Mouse (Mus musculus) erythroid progenitor cell, adult 5-6 weeks (primary cell): ENCODE measurements around the gene Inpp5e. TPM values are rescaled to one million over a fixed set of nuclear protein-coding genes. Genes with fewer than 3 reads are reported as not detected.

Source experiments
- ATAC-seq: replicated peaks from 2 replicates; pipeline ENCODE4 v1.8.0; 2016; ENCODE audit warnings: moderate number of reproducible peaks, mild to moderate bottlenecking, moderate TSS enrichment, inconsistent platforms; ENCODE audit not compliant: poor library complexity, low FRiP score, severe bottlenecking
- total RNA-seq, 2 experiments: library from RNA; stranded (forward) in 1 of 2; stranded (reverse) in 1 of 2; fragments of 150-400 nt in 1 of 2; fragments of 186-747, 209-891 nt in 1 of 2; gene quantifications; 2 replicates each; pipeline versions ENCODE4 v1.2.3 to v1.2.4; 2015 to 2017; ENCODE audit warnings: low replicate concordance in 2 of 2

Inpp5e gene
- total RNA-seq, 2 experiments from 2014 or later: 22.2 to 26.5 TPM

DNA sequence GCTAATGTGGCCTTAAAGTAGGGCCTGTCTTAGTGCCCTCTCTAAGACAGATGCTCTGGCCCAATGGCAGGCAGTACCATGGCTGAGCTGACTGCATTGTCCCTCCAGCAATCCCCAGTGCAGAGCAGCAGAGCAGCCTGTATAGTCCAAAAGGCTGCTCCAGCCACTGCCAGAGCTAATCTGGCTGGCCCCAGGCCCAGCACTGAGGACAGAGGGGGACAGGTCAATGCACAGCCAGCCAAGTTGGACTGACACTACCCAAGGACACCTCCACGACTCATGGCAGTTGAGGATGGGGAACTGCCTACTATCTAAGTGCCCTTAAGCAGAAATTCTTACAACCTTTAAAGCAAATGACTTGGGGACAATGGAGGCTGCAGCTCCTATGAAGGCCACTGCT, 40.4 kb downstream of the Inpp5e start:
- ATAC-seq: no peak

GRCm38 (mm10) chr2:26367911-26368310, 41.1 kb downstream of the Inpp5e start:
- no peak for ATAC-seq

DNA sequence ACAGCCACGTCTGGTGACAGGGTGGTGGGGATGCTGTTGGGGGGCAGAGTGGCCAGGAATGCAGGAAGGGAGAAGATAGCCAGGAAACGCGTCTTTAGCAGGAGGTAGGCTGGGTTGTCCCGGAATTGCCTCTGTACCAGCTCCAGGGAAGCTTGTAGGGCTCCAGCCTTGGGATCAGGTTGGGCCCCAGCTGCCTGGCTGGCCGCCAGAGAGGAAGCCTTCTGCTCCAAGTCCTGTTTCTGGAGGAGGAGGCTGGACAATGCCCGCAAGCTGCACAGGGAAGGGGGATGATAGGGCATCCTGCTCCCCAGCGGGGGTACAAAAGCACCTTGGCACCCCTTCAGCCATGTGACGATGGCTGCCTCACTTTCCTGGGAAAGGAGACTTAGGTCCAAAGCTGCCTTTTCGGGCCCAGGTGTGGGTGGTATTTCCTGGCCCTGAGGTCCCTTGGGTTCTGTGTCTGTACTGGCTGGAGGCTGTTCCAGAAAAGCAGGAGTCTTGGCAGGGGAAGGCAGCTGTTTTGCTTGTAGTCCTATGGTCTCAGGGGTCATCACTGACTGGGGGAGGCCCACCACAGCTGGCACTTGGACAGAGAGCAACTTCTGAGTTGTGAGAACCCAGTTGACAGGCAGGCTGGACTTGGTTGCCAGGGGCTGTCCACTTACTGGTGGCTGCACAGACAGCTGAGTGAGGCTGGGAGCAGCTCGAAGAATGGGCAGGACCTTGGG, 44.1 kb downstream of the Inpp5e start:
- no peak for ATAC-seq

DNA sequence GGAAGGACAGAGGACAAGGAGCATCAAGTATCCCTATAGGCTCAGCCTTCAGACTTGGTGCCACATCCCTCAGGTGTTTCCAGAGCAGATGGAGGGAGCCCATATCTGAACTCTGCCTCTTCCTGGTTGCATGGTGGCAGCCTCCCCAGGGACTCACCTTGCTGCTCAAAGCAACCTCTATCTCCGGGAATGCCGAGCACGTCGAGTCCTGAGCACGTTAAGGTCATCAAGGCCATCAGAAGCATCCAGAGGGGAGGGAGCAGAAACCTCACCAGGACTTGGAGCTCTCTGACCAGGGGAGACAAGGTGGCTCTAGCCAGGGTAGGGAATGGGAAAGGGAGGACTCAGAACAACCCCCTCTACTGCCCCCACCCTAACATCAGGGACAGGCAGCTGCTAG, 45.5 kb downstream of the Inpp5e start:
- no peak for ATAC-seq

GRCm38 (mm10) chr2:26362991-26363390, 46.0 kb downstream of the Inpp5e start:
- ATAC-seq: no peak

DNA sequence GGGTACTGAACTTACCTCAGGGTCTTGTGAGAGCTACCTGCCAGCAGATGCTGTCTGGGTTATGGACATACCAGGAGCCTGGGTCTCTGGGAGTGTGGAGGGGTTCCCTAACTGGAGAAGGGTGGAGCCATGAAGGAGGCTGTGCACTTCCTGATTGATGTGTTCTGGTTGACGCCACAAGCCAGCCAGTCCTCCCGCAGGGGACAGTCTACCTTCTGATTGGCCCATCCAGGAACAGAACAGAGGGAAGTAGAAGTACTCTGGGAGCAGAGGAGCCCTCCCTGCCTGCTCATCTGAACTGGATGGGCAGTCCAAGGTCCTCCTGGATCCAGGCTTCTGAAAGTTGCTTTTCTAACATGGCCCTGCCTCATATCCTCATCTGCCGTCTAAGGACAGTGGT, 48.2 kb downstream of the Inpp5e start, which contains the start of gene Card9:
TSS of gene Card9 (minus strand) at position 147 of the 400 bp plus-strand sequence.
- no peak for ATAC-seq

GRCm38 (mm10) chr2:26359983-26360382, 49.0 kb downstream of the Inpp5e start:
- ATAC-seq: no peak

DNA sequence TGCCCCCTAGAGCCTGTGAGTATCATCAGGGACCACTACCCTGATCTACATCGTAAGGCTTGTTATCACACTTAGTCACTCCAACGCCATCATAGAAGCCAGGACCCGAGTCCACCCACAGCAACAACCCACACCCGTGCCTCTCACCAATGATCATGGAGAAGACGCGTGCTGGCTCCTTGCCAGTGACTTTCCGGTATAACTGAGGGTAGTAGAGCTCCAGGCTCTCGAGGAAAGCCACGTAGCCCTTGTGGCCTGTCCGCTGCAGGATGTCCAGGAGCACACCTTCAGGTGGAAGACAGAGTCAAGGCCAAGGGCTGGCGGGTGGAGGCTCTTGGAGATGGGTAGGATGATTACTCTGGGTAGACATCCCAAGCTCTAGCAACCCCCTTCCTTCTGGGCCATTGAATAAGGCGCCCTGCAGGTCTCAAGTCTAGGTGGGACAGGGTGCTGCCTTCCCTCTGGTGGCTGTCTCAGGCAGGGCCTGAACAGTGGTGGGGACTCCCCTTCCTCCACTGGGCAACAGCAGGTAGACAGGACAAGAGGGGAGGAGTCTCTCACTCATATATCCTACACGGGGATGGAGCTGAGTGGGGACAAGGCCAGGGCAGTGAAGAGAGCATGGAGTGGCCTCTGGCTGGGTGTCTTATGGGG, 50.2 kb downstream of the Inpp5e start:
- ATAC-seq: no peak

GRCm38 (mm10) chr2:26357484-26357883, 51.5 kb downstream of the Inpp5e start:
- no peak for ATAC-seq

DNA sequence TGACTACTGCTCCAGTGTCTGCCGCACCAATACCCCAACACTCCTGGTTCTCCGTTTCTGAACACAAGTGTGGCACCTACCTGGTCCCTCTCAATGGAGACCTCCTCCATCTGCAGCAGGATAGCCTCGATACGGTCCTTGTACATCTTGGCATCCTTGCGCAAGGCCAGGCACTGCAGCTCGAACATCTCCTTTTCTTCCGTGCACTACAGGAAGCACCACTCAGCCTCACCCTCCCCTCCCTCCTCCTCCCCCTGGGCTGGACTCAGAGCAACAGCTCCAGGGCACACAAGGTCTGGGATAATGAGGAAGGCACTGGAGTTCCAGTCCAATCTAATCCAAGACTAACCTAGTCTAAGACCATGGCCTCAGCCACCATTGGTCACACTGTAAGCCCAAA, 52.3 kb downstream of the Inpp5e start:
- ATAC-seq: no peak

- ATAC-seq: no peak
These were observed 52.8 kb downstream of the Inpp5e start for GRCm38 (mm10) chr2:26356231-26356630.

DNA sequence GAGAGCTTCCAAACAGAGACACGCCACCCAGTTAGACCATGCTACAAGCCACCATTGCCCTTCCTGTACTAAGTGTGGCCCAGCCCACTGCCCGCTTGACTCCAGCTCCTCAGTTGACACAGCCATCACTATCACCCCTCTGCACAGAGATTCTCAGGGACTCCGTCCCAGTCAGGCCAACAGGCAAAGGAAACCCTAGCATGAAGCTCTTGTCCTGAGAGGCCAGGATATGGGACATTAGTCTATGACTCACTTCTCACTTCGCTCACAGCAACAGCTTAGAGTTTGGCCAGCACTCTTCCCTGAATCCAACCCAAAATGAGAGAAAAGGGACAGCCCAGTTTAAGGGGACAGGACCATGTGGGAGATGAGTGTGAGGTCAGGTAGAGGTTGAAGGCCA, 54.6 kb downstream of the Inpp5e start:
- no peak for ATAC-seq

DNA sequence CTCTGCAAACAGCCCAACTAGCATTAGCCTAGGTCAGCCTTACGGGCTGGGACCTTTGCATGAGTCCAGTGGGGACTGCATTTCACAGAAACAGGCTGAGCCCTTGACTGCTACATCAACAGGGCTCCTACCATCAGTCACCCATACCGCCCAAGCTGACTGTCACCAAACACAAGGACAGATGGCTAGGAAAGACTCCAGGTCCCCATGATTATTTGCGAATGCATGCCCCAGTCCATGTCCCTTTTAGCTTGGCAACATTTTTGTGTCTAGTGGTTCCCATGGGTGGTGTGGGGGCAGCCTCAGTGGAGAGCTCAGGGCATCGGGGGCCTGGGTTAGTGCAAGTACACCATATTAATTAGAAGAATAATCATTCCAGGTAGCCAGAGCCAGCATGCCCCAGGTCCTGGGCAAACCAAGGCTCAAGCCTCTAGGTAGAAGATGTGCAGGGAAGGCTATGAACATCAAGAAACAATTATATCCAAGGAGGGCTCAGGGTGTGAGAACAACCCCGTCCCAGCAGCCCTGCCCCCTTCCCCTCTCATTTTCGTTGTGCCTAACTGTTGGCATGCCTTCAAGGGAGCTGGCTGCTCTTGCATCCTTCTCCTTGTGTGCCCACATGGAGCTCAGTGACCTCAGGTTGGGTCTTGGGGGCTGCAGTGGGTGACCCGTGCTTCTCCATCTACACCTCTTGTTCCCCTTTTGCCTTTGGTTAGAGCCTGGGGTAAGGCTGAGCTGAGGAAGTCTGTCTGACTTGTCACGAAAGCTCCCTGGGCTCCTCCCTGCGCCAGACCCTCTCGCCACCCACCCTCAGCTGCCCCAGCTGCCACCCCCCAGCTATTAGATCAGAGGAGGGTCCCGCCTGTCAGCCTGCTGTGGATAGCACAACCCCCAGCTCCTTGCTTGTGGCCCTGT, 55.7 kb downstream of the Inpp5e start:
- no peak for ATAC-seq

GRCm38 (mm10) chr2:26352291-26352910, 56.6 kb downstream of the Inpp5e start:
- ATAC-seq: peak; percentile 37

DNA sequence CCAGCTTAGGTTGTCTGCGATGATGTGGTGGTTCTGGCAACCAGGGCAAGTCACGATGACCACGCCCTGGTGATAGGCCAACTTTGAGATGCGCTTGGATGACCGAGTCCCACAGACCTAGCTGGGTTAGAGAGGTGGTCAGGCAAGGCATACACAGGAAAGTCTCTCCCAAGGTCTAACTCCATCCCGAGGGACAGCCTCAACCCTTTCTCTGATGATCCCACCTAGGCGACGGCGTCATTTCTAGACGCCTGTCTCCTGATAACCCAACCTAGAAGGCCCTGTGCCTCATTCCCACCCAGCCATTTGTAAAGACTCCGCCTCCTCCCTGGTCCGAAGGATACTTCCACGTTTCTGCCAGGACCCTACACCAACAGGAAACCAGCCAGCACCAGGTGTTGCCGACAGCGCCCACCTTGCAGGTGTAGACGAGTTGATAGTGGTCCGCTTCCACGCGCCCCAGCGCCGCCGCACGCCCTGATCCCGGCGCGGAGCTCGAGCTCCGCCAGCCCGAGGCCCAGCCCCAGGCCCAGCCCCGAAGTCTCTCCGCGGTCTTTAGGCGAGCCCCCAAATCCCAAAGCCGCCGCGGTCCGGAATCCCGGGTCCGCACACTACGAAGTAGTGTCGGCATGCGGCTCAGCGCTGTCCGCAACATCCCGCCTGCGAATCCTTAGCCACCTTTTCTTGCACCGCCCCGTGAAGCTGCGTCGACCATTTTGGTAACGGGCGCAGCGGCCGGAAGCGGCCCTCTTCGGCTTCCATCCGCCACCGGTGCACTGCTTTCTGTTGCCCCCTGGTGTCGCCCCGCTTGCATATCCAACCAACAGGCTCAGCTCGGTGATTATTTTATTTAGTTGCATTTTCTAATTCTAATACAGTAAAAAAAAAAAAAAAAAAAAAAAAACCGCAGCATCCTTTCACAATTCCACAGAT, 57.4 kb downstream of the Inpp5e start, which contains the start of gene Dnlz:
TSS of gene Dnlz (minus strand) at position 753 of the 933 bp plus-strand sequence.
- ATAC-seq: peak; percentile 93

DNA sequence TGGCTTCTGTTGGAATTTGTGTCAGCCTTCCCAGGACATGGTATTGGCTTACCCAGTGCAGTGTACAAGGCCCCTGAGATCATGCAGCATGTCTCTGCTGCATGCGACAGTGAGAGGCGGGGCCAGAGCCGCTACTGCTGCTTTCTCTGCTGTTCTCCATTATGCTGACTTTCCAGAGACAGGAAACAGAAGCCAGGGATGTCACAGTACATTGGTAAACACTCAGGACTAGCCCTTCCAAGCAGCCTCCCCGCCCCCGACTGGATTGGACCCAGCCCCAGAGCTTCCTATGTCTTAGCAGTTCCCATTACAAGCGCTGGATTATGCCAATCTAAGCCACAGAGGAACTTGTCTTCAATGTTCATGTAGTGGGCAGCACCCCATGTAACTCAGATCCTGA, 60.8 kb downstream of the Inpp5e start:
- no peak for ATAC-seq
